Mouse (Mus musculus) hindbrain, postnatal 0 days (tissue): ENCODE measurements around the gene Med29. TPM values are rescaled to one million over a fixed set of nuclear protein-coding genes. Genes with fewer than 3 reads are reported as not detected.

Experiments
- ATAC-seq: fragments of 200-750 bp; cut with Nextera tagmentation; 2 replicates; pipeline ENCODE4 v1.8.0; 2017; ENCODE audit warnings: mild to moderate bottlenecking, moderate TSS enrichment, moderate library complexity
- DNase-seq: peaks from one replicate; pipeline ENCODE4 v3.0.0-alpha.2; 2015; ENCODE audit warnings: low spot score
- H3K27ac ChIP-seq: fragments of 300-500 bp; sonication (generic); 2 replicates; pipeline ENCODE4 v1.5.1; 2014; ENCODE audit warnings: mild to moderate bottlenecking
- H3K27me3 ChIP-seq: fragments of 300-500 bp; sonication (generic); 2 replicates; pipeline ENCODE4 v1.6.1; 2014; ENCODE audit warnings: low read length, mixed read lengths; ENCODE audit not compliant: insufficient read depth
- H3K36me3 ChIP-seq: fragments of 300-500 bp; sonication (generic); 2 replicates; pipeline ENCODE4 v1.6.1; 2014; ENCODE audit warnings: low read length, mixed read lengths; ENCODE audit not compliant: insufficient read depth
- H3K4me1 ChIP-seq: fragments of 300-500 bp; sonication (generic); 2 replicates; pipeline ENCODE4 v1.6.1; 2014; ENCODE audit warnings: antibody characterized with exemption, low read length, mixed read lengths; ENCODE audit not compliant: insufficient read depth
- H3K4me2 ChIP-seq: fragments of 300-500 bp; sonication (generic); 2 replicates; pipeline ENCODE4 v1.6.1; 2014; ENCODE audit warnings: low read depth, mild to moderate bottlenecking, low read length, moderate library complexity, mixed read lengths
- H3K4me3 ChIP-seq: fragments of 300-500 bp; sonication (generic); 2 replicates; pipeline ENCODE4 v1.5.1; 2014; ENCODE audit warnings: low read length
- H3K9ac ChIP-seq: fragments of 300-500 bp; sonication (generic); replicated peaks from 2 replicates; pipeline ENCODE4 v1.6.1; 2014; ENCODE audit warnings: mild to moderate bottlenecking, low read length, moderate library complexity, mixed read lengths
- H3K9me3 ChIP-seq: fragments of 300-500 bp; sonication (generic); 2 replicates; pipeline ENCODE4 v1.6.1; 2016; ENCODE audit warnings: low read length, mixed read lengths
- CTCF ChIP-seq: IDR thresholded peaks from 2 replicates; pipeline ENCODE4 v1.5.1; 2016; ENCODE audit warnings: antibody characterized with exemption, control low read depth, low read depth
- WGBS: fragments of 180-500 bp; shearing (Covaris S2); extraction: QIAGEN DNeasy Blood & Tissue Kit; methylation state at CpG from one replicate; pipeline ENCODE4 v1.1.7; 2014; 5-methylcytosine and 5-hydroxymethylcytosine counted together
- polyA plus RNA-seq: library from polyadenylated mRNA; unstranded; fragments of >200 nt; fragmentation: Nextera tagmentation; extraction: Ambion mirVana; gene quantifications from 2 replicates; pipeline ENCODE4 v1.2.1, GENCODE M21; 2015
- total RNA-seq: library from RNA; depleted of rRNA; stranded (reverse); fragments of >200 nt; gene quantifications from 2 replicates; pipeline ENCODE4 v1.2.3, GENCODE M21; 2014

Med29 gene
- total and polyA plus RNA-seq, 2 experiments from 2014 or later, result 33.6 to 42.9 TPM

GRCm38 (mm10) chr7:28376011-28376771 is 16.3 kb downstream of the Med29 start:
- Histone ChIP-seq H3K27me3 (no peaks in the 10 kb centered on the region), H3K4me1 (peaks cover 12% of the 10 kb centered on the region), H3K27ac (peak overlapping the region; percentile 81), H3K9me3 (no peaks in the 10 kb centered on the region), H3K4me3 (peak overlapping the region; percentile 39), H3K36me3 (no peaks in the 10 kb centered on the region), H3K9ac (peak overlapping the region; percentile 43), H3K4me2 (peak overlapping the region; percentile 66)
- DNase-seq (peak; percentile 66), ATAC-seq (no peak)
- TF ChIP-seq CTCF, result no peak
- WGBS, result 7% methylated on average over 30 of the region's 30 CpGs

GRCm38 (mm10) chr7:28375176-28375921 is 17.2 kb downstream of the Med29 start:
- H3K27ac ChIP-seq, result peak overlapping the region; percentile 81
- H3K9me3 ChIP-seq, result no peaks in the 10 kb centered on the region
- H3K4me2 ChIP-seq, result peak overlapping the region; percentile 66
- no peaks in the 10 kb centered on the region for H3K36me3 ChIP-seq
- peaks cover 19% of the 10 kb centered on the region for H3K4me1 ChIP-seq
- ATAC-seq (peak; percentile 60), DNase-seq (peak; percentile 88)
- H3K4me3 ChIP-seq, result peak overlapping the region; percentile 39
- H3K27me3 ChIP-seq, result no peaks in the 10 kb centered on the region
- TF ChIP-seq CTCF, result no peak
- WGBS, result 2% methylated on average over 35 of the region's 36 CpGs
- H3K9ac ChIP-seq, result peak overlapping the region; percentile 43

DNA sequence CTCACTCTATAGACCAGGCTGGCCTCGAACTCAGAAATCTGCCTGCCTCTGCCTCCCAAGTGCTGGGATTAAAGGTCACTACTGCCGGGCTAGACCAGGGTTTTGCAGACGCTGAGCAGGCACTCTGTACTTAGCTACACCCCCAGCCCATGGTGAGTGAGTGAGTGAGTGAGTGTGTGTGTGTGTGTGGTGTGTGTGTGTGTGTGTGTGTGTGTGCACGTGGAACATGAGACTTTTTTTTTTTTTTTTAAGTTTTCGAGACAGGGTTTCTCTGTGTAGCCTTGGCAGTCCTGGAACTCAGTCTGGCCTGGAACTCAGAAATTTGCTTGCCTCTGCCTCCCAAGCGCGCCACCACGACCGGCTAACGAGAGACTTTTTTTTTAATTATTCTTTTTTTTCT is 17.9 kb downstream of the Med29 start:
- H3K4me3 ChIP-seq, result no peak overlapping the region
- no peaks in the 10 kb centered on the region for H3K9me3 ChIP-seq
- ATAC-seq (no peak), DNase-seq (no peak)
- WGBS, result 71% methylated on average over 10 of the region's 10 CpGs
- no peaks in the 10 kb centered on the region for H3K36me3 ChIP-seq
- H3K9ac ChIP-seq, result no peak overlapping the region
- no peak overlapping the region for H3K4me2 ChIP-seq
- peaks cover 19% of the 10 kb centered on the region for H3K4me1 ChIP-seq
- H3K27me3 ChIP-seq, result no peaks in the 10 kb centered on the region
- 0 out of 2 replicates have a peak overlapping the region, but pooled peaks have one; percentile 81 for H3K27ac ChIP-seq
- no peak for TF ChIP-seq CTCF

DNA sequence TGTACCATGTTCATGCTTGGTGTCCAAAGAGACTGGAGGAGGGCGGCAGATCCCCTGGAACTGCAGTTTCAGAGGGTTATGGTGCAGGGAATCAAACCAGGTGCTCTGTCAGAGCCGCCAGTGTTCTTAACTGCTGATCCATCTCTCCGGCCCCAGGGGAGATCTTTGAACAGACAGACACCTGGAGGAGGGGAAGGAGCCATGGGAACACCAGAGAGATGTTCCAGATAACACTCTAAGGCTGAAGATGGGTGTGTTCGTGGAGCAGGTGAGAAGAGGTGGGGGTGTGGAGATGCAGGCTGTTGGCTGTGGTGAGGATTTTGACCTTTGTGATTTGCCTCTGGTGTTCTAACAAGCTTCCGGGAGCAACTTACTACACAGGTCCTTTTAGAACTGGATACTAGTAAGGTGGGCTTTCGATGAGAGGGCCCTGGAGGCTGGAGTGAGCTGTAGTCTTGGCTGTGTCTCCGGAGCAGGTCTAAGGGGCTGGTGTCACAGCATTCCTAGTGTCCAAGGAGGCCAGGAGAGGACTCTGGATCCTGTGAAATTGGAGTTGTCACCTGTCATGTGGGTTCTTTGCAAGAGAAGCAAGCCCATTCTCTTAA is 18.5 kb downstream of the Med29 start:
- Histone ChIP-seq H3K27ac (no peak overlapping the region), H3K9ac (no peak overlapping the region), H3K27me3 (no peaks in the 10 kb centered on the region), H3K4me1 (peaks cover 19% of the 10 kb centered on the region), H3K9me3 (no peaks in the 10 kb centered on the region), H3K4me2 (no peak overlapping the region), H3K4me3 (no peak overlapping the region), H3K36me3 (no peaks in the 10 kb centered on the region)
- 88% methylated on average over 7 of the region's 7 CpGs for WGBS
- DNase-seq (no peak), ATAC-seq (no peak)
- TF ChIP-seq CTCF, result no peak

DNA sequence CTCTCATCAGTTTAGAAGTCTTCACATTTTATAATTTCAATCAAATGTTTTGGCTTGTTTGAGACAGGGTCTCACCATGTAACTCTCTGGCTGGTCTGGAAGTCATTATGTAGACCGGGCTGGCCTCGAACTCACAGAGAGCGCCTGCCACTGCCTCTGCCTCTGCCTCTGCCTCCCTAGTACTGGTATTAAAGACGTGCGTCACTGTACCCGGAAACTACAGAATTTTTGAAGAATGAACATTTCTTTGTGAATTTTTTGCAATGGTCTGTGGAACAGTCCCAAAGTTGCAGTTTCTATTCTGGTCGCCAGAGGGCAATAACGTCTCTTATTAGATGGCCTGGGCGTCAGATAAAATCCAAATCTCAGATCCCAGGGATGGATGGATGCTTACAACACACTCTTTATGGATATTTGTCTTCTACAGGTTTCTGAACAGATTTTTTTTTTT is 19.4 kb downstream of the Med29 start:
- Histone ChIP-seq H3K4me3 (peak overlapping the region; percentile 48), H3K4me2 (peak overlapping the region; percentile 99), H3K9ac (peak overlapping the region; percentile 13; the same call in 1 of the 2 replicates), H3K4me1 (peaks cover 16% of the 10 kb centered on the region), H3K27me3 (no peaks in the 10 kb centered on the region), H3K9me3 (no peaks in the 10 kb centered on the region), H3K36me3 (no peaks in the 10 kb centered on the region), H3K27ac (peak overlapping the region; percentile 65)
- under 1% methylated on average over 9 of the region's 9 CpGs for WGBS
- TF ChIP-seq CTCF, result peak; percentile 78
- DNase-seq (peak; percentile 94), ATAC-seq (peak; percentile 36)

- peak; percentile 97 for DNase-seq
- H3K36me3 ChIP-seq, result no peaks in the 10 kb centered on the region
- peak; percentile 86 for ATAC-seq
- peak within 1 kb of the TSS; percentile 48 for H3K4me3 ChIP-seq
- WGBS, result under 1% methylated on average over 55 of the region's 66 CpGs
- H3K27ac ChIP-seq, result peak within 1 kb of the TSS; percentile 65
- peaks cover 12% of the 10 kb centered on the region; the same call in 1 of the 2 replicates for H3K4me1 ChIP-seq
- peak within 1 kb of the TSS; percentile 99 for H3K4me2 ChIP-seq
- H3K9me3 ChIP-seq, result no peaks in the 10 kb centered on the region
- peak; percentile 66 for TF ChIP-seq CTCF
- H3K9ac ChIP-seq, result peak within 1 kb of the TSS; percentile 75
- no peaks in the 10 kb centered on the region for H3K27me3 ChIP-seq
These were observed 20.0 kb downstream of the Med29 start, which contains the start of gene Plekhg2 for GRCm38 (mm10) chr7:28372251-28373108. TSS of gene Plekhg2 (minus strand) at chr7:28372599.
